Mouse (Mus musculus): Measurements from ENCODE around the gene Akap5.
A peak's percentile ranks its signal among the peaks of the same experiment; 100 is the strongest.

Akap5 gene

GRCm38 (mm10) chr12:76368790-76369205, 44.1 kb downstream of the Akap5 start:
- peak; percentile 34 for DNase-seq (ENCODE audit: low read depth, low spot score)

DNA sequence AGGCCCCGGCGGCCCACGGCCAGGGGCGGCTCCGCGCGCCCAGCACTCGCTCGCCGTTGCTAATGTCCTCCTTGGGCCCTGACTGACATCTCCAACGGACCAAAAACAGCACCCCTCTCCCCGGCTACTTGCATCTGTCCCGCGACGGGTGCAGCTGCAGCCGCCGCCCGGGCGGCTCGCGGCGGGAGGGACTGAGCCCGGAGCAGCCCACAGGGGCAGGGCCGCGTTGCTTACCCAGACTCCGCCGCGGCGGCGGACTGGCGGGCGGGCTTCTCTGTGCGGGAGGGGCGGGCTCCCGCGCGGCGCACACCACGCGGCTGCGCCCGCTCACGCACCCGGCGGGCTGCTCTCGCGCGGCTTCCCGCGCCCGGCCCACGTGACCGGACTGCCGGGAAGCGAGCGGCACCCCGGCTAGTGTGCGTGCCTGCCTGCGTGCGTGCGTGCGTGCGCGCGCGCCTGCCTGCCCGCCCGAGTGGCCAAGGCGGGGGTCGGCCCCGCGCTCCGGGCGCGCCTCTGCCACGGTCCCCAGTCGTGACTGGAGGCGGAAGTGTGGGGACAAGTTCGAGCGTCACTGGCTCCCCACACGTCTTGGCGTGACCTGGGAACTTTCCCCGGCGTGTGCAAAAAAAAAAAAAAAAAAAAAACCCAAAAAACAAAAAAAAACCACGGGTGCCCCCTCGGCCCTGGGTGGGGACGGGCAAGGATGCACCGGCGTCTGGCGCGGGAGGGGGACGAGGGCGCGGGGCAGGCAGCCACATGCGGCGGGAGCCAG, 44.7 kb downstream of the Akap5 start, which contains the start of gene Zbtb25:
Gene Zbtb25, minus strand, starts transcription at position 397 of the 772 bp plus-strand sequence.
- peak; percentile 87 for DNase-seq (ENCODE audit: low read depth, low spot score)

DNA sequence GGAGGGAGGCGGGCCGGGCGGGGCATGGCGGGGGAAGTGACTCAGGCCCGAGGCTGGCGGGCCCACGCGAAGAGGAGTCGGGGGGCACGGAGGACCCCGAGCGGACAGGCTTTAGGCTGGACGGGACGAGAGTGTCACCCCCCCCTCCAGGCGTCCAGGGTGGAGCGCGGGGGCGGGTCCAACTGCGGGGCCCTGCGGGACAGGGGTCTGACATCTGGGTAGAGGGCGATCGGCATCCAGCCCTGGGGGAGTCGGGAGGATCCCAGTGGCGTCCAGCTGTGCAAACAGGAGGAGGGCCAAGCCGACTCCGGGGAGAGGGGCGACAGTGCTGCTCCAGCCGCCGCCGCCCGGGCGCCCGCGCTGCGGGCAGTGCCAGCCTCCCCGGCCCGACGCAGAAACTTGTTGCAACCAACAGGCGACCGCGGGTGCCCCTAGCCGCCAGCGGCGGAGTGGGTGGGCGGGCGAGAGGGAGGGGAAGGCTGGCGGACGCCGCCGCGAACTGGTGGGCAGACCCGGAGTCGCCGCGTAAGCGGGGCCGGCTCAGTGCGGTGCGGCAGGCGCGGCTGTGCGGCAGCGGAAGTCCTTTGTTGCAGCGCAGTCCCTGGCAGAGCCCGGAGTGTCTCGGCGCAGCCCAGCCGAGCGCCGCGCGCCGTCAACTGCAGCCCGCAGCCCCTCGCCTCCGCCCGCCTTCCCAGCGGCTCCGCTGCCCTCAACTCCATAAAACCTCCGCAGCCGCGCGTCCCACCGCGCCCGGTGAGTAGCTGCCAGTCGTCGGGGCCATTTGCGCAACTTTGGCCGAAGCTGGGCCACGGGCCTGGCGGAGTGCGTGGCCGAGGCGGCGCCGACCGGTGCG, 45.5 kb downstream of the Akap5 start, which contains the start of gene Zbtb1:
Gene Zbtb1, plus strand, starts transcription at position 289 of the 853 bp plus-strand sequence.
- peak; percentile 60 for DNase-seq (ENCODE audit: low read depth, low spot score)

- peak; percentile 55 for DNase-seq (ENCODE audit: low read depth, low spot score)
Observed at GRCm38 (mm10) chr12:76370831-76371571, 46.3 kb downstream of the Akap5 start.

DNA sequence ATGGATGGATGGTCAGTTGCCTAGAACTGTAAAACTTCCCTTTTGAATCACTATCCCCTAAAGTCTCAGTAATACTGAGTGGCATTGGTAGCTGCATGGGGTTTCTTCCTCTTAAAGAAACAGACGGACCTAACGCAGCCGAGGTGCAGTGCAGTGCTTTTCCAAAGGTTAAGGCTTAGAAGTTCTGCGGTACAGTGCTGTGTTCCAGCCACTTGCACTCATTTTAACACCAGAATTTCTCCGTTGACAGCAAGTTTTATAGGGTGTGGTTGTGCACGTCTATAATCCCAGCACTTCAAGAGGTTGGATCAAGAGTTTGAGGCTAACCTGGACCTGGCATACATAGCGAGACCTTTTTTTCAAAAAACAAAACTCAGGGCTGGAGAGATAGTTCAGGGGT, 47.4 kb downstream of the Akap5 start:
- DNase-seq (ENCODE audit: low read depth, low spot score): no peak

DNA sequence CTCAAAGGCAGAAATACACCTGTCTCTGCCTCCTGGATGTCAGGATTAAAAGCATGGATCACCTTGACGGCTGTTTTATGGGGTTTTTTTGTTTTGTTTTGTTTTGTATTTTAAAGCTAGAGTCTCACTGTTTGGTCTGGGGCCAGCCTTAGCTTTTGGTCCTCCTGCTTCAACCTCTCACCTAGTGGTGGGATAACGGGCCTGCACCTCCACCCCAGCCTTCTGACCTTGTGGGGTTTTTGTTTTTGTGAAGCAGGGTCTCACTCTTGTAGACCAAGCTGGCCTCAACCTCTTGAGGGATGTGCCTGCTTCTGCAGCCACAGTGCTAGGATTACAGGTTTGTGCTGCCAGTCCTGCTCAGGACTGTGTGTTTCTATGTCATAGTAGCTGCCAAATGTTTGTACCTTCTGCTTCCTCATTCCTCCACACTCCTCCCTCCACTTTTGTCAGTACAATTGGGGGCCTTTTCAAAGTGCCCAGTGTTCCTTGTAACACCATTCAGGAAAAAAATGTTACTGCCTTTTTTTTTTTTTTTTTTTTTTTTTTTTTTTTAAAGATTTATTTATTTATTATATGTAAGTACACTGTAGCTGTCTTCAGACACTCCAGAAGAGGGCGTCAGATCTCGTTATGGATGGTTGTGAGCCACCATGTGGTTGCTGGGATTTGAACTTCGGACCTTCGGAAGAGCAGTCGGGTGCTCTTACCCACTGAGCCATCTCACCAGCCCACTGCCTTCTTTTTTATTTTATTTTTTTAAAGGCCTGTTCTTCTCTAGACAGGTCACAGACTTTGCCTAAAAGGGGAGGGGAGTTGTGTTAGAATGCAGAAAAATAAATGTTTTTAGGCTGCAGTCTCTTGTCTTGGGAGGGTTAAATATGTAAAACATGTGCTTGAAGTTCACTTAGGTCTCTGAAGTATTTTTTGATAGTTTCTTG, 48.5 kb downstream of the Akap5 start:
- DNase-seq (ENCODE audit: low read depth, low spot score): no peak

DNA sequence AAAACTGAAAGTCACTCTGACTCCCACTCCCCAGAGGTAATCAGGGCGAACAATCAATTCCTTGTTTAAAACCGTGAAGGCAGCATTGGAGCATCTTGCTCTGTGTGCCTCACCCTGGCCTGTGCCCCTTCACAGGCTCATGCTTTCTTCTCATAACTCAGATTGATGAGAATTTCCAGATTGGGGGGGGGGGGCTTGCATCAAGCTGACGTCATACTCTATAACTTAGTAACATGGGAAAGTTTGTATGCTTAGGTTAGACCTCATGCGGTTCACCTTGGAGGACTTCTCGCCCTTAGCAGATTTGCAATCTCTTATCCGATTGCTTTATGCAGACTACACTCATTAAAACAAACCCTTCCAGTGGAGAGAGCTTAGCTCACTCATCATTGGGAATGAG, 49.3 kb downstream of the Akap5 start:
- no peak for DNase-seq (ENCODE audit: low read depth, low spot score)

GRCm38 (mm10) chr12:76374911-76375310, 50.2 kb downstream of the Akap5 start:
- DNase-seq (ENCODE audit: low read depth, low spot score): no peak

DNA sequence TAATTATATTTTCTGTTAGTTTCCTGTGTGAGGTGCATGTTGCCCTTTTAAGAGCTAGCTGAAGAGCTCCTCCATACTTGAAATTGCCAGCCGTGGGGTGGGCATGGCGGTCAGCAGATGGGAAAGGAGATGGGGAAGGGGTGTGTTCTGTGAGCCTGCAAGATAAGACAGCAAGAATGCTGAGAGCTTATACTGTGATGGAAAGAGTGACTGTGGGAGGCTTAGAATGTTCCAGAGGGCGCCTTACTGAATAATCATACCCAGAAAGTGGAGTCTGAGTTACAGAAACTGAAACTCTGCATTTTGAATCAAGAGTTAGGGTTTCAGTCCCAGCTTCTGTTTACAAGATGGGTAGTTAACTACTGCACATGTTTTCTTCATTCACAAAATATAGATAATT, 50.8 kb downstream of the Akap5 start:
- DNase-seq (ENCODE audit: low read depth, low spot score): no peak

- DNase-seq (ENCODE audit: low read depth, low spot score): no peak
Observed at GRCm38 (mm10) chr12:76376649-76377048, 52.0 kb downstream of the Akap5 start.

DNA sequence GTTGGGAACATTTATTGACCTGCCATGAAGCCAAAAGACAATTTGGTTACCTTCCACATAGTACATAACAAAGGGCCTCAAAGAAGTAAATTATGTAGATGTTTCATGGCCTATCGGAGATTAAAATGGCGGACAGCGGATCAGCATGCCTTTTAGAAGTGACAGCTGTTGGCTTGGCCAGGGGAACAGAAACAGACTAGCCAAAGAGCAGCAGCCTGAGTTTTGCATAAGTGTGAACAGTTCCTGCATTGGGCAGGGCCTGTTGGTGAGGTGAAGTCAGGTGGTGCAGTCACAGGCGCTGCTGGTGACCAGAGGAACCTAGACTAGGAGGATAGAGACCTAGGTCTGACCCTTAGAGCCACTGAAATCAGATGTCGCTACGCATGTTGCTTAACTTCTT, 52.4 kb downstream of the Akap5 start:
- no peak for DNase-seq (ENCODE audit: low read depth, low spot score)

GRCm38 (mm10) chr12:76377726-76378125, 53.0 kb downstream of the Akap5 start:
- no peak for DNase-seq (ENCODE audit: low read depth, low spot score)

- no peak for DNase-seq (ENCODE audit: low read depth, low spot score)
Observed at GRCm38 (mm10) chr12:76378556-76378955, 53.9 kb downstream of the Akap5 start.

GRCm38 (mm10) chr12:76380151-76380550, 55.5 kb downstream of the Akap5 start:
- no peak for DNase-seq (ENCODE audit: low read depth, low spot score)
